Mouse (Mus musculus): ENCODE measurements around the gene Hnrnph3. TPM values are rescaled to one million over a fixed set of nuclear protein-coding genes. Genes with fewer than 3 reads are reported as not detected.
A peak's percentile ranks its signal among the peaks of the same experiment; 100 is the strongest.

Hnrnph3 gene
- total RNA-seq, 1 experiment = 25.7 TPM

DNA sequence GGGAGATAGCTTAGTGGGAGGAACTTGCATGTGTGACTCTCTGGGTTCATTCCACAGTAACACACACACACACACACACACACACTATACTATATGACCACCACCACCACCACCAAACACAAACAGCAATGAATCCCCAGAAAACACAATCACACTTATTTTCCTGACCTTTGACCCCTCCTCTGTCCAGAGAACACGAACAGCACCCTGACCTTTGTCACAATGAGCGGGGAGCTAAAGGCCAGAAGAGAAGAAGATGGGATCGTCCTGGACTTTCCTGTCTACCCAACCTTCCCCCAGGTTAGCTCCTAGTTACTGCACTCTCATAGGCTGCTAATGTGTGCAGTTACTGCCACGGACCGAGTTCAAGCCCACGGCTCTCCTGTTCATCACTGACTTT lies 28.0 kb upstream of the Hnrnph3 start:
- in situ Hi-C loops (cut with MboI; ENCODE audit: low sequenced_read_pairs in 2 of 2, unreplicated experiment in 2 of 2) = no loop called here
- Histone ChIP-seq H3K9ac (ENCODE audit: insufficient read depth, low read depth, low read length, poor library complexity, severe bottlenecking) (no peak overlapping the region), H3K9me3 (ENCODE audit: control insufficient read depth, insufficient read depth, low read depth, low read length) (no peaks in the 10 kb centered on the region), H3K4me1 (ENCODE audit: control insufficient read depth in 2 of 2, insufficient read depth in 2 of 2, low read length in 2 of 2, poor library complexity in 1 of 2) (peaks cover 7 to 17% of the 10 kb centered on the region in 2 experiments), H3K36me3 (ENCODE audit: control insufficient read depth, insufficient read depth, low read length, poor library complexity, severe bottlenecking) (no peaks in the 10 kb centered on the region), H3K27ac (ENCODE audit: insufficient read depth, low read depth, low read length, poor library complexity, severe bottlenecking) (no peak overlapping the region), H3K4me3 (ENCODE audit: insufficient read depth in 1 of 2, low read depth in 1 of 2, low read length in 2 of 2, poor library complexity in 1 of 2, severe bottlenecking in 1 of 2) (no peak overlapping the region)
- TF ChIP-seq ZNF384 (IDR thresholded peaks at IDR 0.05; ENCODE audit: low read depth, low read length) = no peak
- TF ChIP-seq MAFK (IDR thresholded peaks at IDR 0.05; ENCODE audit: insufficient read depth, low read depth, low read length) = no peak
- TF ChIP-seq HCFC1 (IDR thresholded peaks at IDR 0.05; ENCODE audit: borderline replicate concordance, insufficient read depth, low read length) = no peak
- no peak for TF ChIP-seq CHD2 (IDR thresholded peaks at IDR 0.05; ENCODE audit: low read depth, low read length)
- TF ChIP-seq ZC3H11A (IDR thresholded peaks at IDR 0.05; ENCODE audit: borderline replicate concordance, low read depth, low read length) = no peak
- no peak for DNase-seq (ENCODE audit: low read depth, low spot score)

DNA sequence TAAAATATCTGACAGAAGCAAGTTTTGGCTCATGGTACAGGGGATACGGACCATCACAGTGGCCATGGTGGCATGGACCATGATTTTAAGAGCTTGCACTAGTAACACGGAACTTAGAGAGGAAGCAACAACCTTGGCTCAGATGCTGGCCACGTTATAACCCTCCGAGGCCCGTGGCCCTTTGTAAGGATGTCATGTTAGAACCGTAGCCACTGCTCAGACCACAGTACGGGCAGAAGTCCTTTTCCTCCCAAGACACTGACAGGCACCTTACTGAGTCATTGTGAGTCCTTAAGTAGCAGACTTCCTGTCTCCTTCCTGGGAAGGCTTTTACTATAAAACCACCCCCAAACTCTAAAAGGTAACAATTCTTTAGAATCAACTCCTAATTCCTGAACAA lies 27.2 kb upstream of the Hnrnph3 start:
- TF ChIP-seq ZNF384 (IDR thresholded peaks at IDR 0.05; ENCODE audit: low read depth, low read length) (no peak), ZC3H11A (IDR thresholded peaks at IDR 0.05; ENCODE audit: borderline replicate concordance, low read depth, low read length) (no peak), CHD2 (IDR thresholded peaks at IDR 0.05; ENCODE audit: low read depth, low read length) (no peak), HCFC1 (IDR thresholded peaks at IDR 0.05; ENCODE audit: borderline replicate concordance, insufficient read depth, low read length) (no peak), MAFK (IDR thresholded peaks at IDR 0.05; ENCODE audit: insufficient read depth, low read depth, low read length) (no peak)
- peaks cover 7 to 12% of the 10 kb centered on the region in 2 experiments for H3K4me1 ChIP-seq (ENCODE audit: control insufficient read depth in 2 of 2, insufficient read depth in 2 of 2, low read length in 2 of 2, poor library complexity in 1 of 2)
- no peak overlapping the region for H3K27ac ChIP-seq (ENCODE audit: insufficient read depth, low read depth, low read length, poor library complexity, severe bottlenecking)
- H3K4me3 ChIP-seq (ENCODE audit: insufficient read depth in 1 of 2, low read depth in 1 of 2, low read length in 2 of 2, poor library complexity in 1 of 2, severe bottlenecking in 1 of 2) = no peak overlapping the region
- no peaks in the 10 kb centered on the region for H3K9me3 ChIP-seq (ENCODE audit: control insufficient read depth, insufficient read depth, low read depth, low read length)
- no peak overlapping the region for H3K9ac ChIP-seq (ENCODE audit: insufficient read depth, low read depth, low read length, poor library complexity, severe bottlenecking)
- in situ Hi-C loops (cut with MboI; ENCODE audit: low sequenced_read_pairs in 2 of 2, unreplicated experiment in 2 of 2) = no loop called here
- DNase-seq (ENCODE audit: low read depth, low spot score) = no peak
- no peaks in the 10 kb centered on the region for H3K36me3 ChIP-seq (ENCODE audit: control insufficient read depth, insufficient read depth, low read length, poor library complexity, severe bottlenecking)

DNA sequence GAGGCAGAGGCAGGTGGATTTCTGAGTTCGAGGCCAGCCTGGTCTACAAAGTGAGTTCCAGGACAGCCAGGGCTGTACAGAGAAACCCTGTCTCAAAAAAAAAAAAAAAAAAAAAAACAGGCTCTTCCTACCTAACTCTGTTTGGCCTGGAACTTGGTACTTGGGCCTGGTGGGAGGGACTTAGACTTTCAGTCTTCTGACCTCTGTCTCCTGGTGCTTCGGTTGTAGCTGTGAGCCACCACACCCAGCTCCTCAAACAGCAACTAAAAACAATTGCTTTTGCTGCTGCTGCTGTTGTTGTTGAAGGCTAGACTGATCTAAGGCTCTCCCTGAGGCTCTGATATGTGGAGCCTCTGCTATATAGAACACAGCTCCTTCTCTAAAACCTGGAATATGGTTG lies 25.1 kb upstream of the Hnrnph3 start:
- H3K36me3 ChIP-seq (ENCODE audit: control insufficient read depth, insufficient read depth, low read length, poor library complexity, severe bottlenecking) = no peaks in the 10 kb centered on the region
- H3K4me3 ChIP-seq (ENCODE audit: insufficient read depth in 1 of 2, low read depth in 1 of 2, low read length in 2 of 2, poor library complexity in 1 of 2, severe bottlenecking in 1 of 2) = no peak overlapping the region
- H3K4me1 ChIP-seq (ENCODE audit: control insufficient read depth in 2 of 2, insufficient read depth in 2 of 2, low read length in 2 of 2, poor library complexity in 1 of 2) = peaks cover 7 to 12% of the 10 kb centered on the region in 2 experiments
- no peak for DNase-seq (ENCODE audit: low read depth, low spot score)
- no peaks in the 10 kb centered on the region for H3K9me3 ChIP-seq (ENCODE audit: control insufficient read depth, insufficient read depth, low read depth, low read length)
- H3K9ac ChIP-seq (ENCODE audit: insufficient read depth, low read depth, low read length, poor library complexity, severe bottlenecking) = no peak overlapping the region
- in situ Hi-C loops (cut with MboI; ENCODE audit: low sequenced_read_pairs in 2 of 2, unreplicated experiment in 2 of 2) = no loop called here
- TF ChIP-seq CHD2 (IDR thresholded peaks at IDR 0.05; ENCODE audit: low read depth, low read length) (no peak), ZC3H11A (IDR thresholded peaks at IDR 0.05; ENCODE audit: borderline replicate concordance, low read depth, low read length) (no peak), ZNF384 (IDR thresholded peaks at IDR 0.05; ENCODE audit: low read depth, low read length) (no peak; the same call in 1 of the 2 replicates), MAFK (IDR thresholded peaks at IDR 0.05; ENCODE audit: insufficient read depth, low read depth, low read length) (no peak), HCFC1 (IDR thresholded peaks at IDR 0.05; ENCODE audit: borderline replicate concordance, insufficient read depth, low read length) (no peak)
- no peak overlapping the region for H3K27ac ChIP-seq (ENCODE audit: insufficient read depth, low read depth, low read length, poor library complexity, severe bottlenecking)

DNA sequence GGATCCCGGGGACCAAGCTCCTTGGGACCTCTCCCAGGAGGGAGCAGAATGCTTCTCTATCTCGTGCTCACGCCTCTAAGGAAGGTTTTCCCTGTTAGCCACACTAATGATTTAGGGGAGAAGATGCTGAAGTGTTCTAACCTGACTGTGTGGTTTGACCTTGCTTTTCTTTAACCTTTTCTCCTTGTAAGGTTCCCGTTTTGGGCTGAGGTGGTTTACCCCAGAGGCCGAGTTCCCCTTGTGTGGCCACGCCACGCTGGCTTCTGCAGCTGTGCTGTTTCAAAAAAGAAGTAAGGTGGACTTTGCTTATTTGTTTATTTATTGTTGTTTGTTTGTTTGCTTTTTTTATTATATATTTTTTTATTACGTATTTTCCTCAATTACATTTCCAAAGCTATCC lies 23.7 kb upstream of the Hnrnph3 start:
- no peaks in the 10 kb centered on the region for H3K36me3 ChIP-seq (ENCODE audit: control insufficient read depth, insufficient read depth, low read length, poor library complexity, severe bottlenecking)
- H3K4me3 ChIP-seq (ENCODE audit: insufficient read depth in 1 of 2, low read depth in 1 of 2, low read length in 2 of 2, poor library complexity in 1 of 2, severe bottlenecking in 1 of 2) = no peak overlapping the region
- H3K9me3 ChIP-seq (ENCODE audit: control insufficient read depth, insufficient read depth, low read depth, low read length) = no peaks in the 10 kb centered on the region
- no peak for DNase-seq (ENCODE audit: low read depth, low spot score)
- in situ Hi-C loops (cut with MboI; ENCODE audit: low sequenced_read_pairs in 2 of 2, unreplicated experiment in 2 of 2) = no loop called here
- TF ChIP-seq CHD2 (IDR thresholded peaks at IDR 0.05; ENCODE audit: low read depth, low read length) (no peak), HCFC1 (IDR thresholded peaks at IDR 0.05; ENCODE audit: borderline replicate concordance, insufficient read depth, low read length) (no peak), ZC3H11A (IDR thresholded peaks at IDR 0.05; ENCODE audit: borderline replicate concordance, low read depth, low read length) (no peak), ZNF384 (IDR thresholded peaks at IDR 0.05; ENCODE audit: low read depth, low read length) (no peak), MAFK (IDR thresholded peaks at IDR 0.05; ENCODE audit: insufficient read depth, low read depth, low read length) (no peak)
- H3K4me1 ChIP-seq (ENCODE audit: control insufficient read depth in 2 of 2, insufficient read depth in 2 of 2, low read length in 2 of 2, poor library complexity in 1 of 2) = peaks cover 3 to 5% of the 10 kb centered on the region in 2 experiments; a peak in 3 of 4 replicates
- H3K9ac ChIP-seq (ENCODE audit: insufficient read depth, low read depth, low read length, poor library complexity, severe bottlenecking) = no peak overlapping the region
- no peak overlapping the region for H3K27ac ChIP-seq (ENCODE audit: insufficient read depth, low read depth, low read length, poor library complexity, severe bottlenecking)

DNA sequence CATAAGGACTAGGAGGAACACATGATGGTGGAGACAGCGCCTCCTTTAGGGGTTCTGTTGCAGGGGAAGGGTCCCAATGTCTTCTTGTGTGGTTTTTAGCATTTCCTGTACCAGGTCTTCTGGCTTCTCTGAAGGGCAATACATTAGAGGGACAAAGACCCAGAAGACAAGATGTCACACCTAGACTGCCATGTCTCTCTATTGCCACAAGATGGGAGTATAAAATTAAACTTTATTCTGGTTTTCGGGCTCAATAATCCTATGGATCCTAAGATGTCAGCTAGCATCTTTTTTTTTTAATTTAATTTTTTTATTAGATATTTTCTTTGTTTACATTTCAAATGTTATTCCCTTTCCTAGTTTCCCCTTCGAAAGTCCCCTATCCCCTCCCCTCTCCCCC lies 19.1 kb upstream of the Hnrnph3 start:
- Histone ChIP-seq H3K4me1 (ENCODE audit: control insufficient read depth in 2 of 2, insufficient read depth in 2 of 2, low read length in 2 of 2, poor library complexity in 1 of 2) (no peaks in the 10 kb centered on the region), H3K36me3 (ENCODE audit: control insufficient read depth, insufficient read depth, low read length, poor library complexity, severe bottlenecking) (no peaks in the 10 kb centered on the region), H3K9me3 (ENCODE audit: control insufficient read depth, insufficient read depth, low read depth, low read length) (no peaks in the 10 kb centered on the region), H3K4me3 (ENCODE audit: insufficient read depth in 1 of 2, low read depth in 1 of 2, low read length in 2 of 2, poor library complexity in 1 of 2, severe bottlenecking in 1 of 2) (no peak overlapping the region), H3K9ac (ENCODE audit: insufficient read depth, low read depth, low read length, poor library complexity, severe bottlenecking) (no peak overlapping the region), H3K27ac (ENCODE audit: insufficient read depth, low read depth, low read length, poor library complexity, severe bottlenecking) (no peak overlapping the region)
- TF ChIP-seq HCFC1 (IDR thresholded peaks at IDR 0.05; ENCODE audit: borderline replicate concordance, insufficient read depth, low read length) (no peak), MAFK (IDR thresholded peaks at IDR 0.05; ENCODE audit: insufficient read depth, low read depth, low read length) (no peak), ZNF384 (IDR thresholded peaks at IDR 0.05; ENCODE audit: low read depth, low read length) (0 out of 2 replicates have a peak, but pooled peaks have one; percentile 12), CHD2 (IDR thresholded peaks at IDR 0.05; ENCODE audit: low read depth, low read length) (no peak)
- DNase-seq (ENCODE audit: low read depth, low spot score) = no peak
- in situ Hi-C loops (cut with MboI; ENCODE audit: low sequenced_read_pairs in 2 of 2, unreplicated experiment in 2 of 2) = no loop called here

All from ES-E14 (cell line).